Mouse (Mus musculus): Measurements from ENCODE around the gene Fpgs.

- no peak for TF ChIP-seq USF1 (IDR thresholded peaks at IDR 0.05; ENCODE audit: low read depth)
- TF ChIP-seq CTCF (IDR thresholded peaks at IDR 0.05; ENCODE audit: control insufficient read depth, insufficient read depth, insufficient read length) = no peak
- no peak for TF ChIP-seq MAX (IDR thresholded peaks at IDR 0.05)
- TF ChIP-seq MYOG (IDR thresholded peaks at IDR 0.05; ENCODE audit: control insufficient read depth, extremely low read depth, insufficient read length) = no peak
- TF ChIP-seq CEBPB (IDR thresholded peaks at IDR 0.05; ENCODE audit: low read depth) = no peak
- TF ChIP-seq MYOD1 (IDR thresholded peaks at IDR 0.05; ENCODE audit: control insufficient read depth, insufficient read length, low read depth) = no peak
Observed at GRCm38 (mm10) chr2:32694691-32695090, 9.3 kb downstream of the Fpgs start.
